Mouse (Mus musculus) monocyte, adult 2 months (primary cell): ENCODE results near the gene Mfn1.

Experiments used
- DNase-seq, 2 experiments: peaks; one replicate each; pipeline ENCODE4 v3.0.0; 2022; ENCODE audit warnings: low spot score in 2 of 2, low read depth in 1 of 2

The Mfn1 gene

DNA sequence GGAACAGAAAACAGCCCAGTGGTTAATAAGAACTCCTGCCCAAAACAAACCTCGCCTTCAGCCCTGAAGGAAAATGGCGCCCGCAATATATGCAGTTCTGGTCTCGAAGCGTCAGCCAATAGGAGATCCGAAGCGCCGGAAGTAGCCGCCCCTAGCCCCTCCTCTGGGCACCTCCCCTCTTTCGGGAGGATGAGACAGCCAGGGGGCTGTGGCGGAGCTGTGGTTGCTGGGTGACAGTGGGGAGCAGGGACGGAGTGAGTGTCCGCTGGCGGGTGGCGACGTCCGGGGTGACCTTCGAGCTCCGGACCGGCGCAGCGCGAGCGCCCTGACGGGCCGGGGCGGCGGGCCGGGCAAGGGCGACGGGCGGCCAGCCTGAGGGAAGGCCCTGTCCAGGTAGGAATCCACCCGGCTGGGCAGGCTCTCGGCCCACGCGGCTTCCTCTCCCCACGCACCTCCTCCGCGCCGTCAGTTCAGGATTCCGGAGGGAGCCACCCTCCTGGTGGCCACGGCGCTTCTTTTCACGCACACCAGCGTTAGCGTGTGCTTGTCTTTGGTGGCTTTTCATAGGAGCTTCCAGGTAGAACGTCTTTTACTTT is at the start of gene Mfn1:
Gene Mfn1, plus strand, starts transcription at position 163 of the 596 bp plus-strand sequence.
- peak; percentile 71 to 84 for DNase-seq

DNA sequence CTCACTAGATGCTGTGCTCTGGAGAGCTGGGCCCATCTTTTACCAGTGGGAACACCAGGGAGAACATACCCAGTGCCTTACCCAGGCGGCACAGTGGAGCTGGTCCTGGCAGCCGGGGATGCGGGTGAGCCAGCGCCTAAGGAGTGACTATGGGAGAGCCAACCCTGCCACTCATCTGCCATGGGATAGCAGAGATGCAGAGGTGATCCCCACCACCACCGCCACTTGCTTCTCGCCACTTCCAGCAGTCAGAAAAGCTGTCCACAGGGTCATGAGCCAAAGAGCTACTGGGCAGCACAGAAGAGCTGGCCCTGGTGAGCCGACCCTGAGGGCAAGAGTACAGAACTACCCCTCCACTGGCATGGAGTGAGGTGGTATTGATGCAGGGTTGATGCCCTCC is 49.3 kb upstream of the Mfn1 start:
- no peak for DNase-seq

- no peak for DNase-seq
Measured at GRCm38 (mm10) chr3:32483035-32483434, 46.2 kb upstream of the Mfn1 start.

DNA sequence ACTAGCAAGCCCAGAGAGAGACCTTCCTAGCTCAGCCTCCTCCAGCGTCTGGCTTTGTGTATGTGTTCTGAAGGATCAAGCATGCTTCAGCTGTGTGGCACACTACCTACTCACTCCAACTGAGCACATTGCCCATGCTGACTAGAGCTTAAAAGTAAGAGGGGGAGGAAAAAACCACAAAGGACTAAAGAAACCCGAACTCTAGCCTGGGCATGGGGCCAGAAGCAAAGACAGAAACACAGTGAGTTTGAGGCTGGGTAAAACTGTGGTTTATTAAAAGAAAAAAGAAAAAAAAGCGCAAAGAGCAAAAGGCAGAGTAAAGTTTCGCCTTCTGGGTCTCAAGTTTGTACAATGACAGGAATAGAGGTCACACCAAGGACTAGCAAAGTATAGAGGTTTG is 42.7 kb upstream of the Mfn1 start:
- no peak for DNase-seq

DNA sequence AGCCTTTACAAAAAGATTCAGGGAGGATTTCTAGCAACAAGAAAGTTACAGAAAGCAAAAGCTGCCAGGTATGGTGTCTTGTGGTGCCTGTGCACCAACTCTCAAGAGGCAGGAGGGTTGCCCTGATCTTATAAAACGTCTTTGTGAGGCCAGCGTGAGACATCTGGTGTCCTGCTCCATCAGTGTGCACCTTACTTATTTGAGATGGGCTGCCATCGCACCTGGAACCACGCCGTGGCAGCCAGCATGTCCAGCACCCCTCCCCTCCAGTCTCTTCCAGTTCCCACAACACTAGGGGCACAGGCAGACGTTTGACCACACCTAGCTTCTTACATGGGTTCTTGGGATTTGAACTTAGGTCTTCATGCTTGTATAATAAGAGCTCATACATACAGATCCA is 41.1 kb upstream of the Mfn1 start:
- DNase-seq = no peak

DNA sequence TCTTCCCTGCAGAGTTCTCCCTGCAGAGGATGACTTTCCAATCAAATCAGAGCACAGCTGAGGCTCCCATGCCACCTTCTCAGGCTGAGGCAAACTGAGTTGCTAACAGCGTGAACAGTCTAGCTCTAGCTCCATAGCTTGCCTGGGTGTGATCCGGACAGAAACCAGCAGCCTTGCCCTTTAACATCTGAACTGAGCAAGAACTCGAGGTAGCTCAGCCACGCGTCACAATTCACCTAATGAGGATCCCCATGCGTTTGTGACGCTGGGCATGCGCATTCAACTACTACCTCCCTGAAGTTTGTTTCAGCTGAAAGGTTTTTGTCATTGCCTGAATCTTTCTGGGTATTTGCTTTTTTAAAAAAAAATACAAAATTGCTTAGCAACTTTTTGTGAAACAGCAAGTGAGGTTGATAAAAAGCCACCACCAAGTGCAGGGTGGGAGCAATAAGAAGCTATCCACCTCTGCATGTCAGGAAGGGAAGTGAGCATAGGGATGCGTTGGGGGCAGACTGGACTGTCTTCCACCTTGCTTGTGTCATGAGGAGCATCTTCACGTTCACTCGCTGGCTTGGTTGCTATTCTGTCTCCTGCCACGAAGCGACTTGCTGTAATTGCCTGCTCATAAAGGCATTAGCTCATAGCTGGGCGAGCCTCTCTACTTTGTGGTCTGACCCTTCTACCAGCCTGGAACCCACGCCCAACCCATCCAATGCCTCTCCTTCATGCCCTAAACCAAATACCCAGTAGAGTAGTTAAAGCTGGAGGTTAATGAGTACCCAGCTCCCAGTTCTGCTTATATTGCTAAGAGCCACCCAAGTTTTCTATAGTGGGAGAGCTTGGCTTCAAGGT is 39.0 kb upstream of the Mfn1 start:
- DNase-seq = no peak

GRCm38 (mm10) chr3:32490928-32491315 is 38.3 kb upstream of the Mfn1 start:
- DNase-seq = no peak

GRCm38 (mm10) chr3:32492097-32493090 is 36.9 kb upstream of the Mfn1 start, which contains the start of gene Kcnmb3:
Gene Kcnmb3, minus strand, starts transcription at chr3:32492231.
- DNase-seq = no peak

- DNase-seq = no peak
Measured at GRCm38 (mm10) chr3:32494387-32495087, 34.7 kb upstream of the Mfn1 start.

DNA sequence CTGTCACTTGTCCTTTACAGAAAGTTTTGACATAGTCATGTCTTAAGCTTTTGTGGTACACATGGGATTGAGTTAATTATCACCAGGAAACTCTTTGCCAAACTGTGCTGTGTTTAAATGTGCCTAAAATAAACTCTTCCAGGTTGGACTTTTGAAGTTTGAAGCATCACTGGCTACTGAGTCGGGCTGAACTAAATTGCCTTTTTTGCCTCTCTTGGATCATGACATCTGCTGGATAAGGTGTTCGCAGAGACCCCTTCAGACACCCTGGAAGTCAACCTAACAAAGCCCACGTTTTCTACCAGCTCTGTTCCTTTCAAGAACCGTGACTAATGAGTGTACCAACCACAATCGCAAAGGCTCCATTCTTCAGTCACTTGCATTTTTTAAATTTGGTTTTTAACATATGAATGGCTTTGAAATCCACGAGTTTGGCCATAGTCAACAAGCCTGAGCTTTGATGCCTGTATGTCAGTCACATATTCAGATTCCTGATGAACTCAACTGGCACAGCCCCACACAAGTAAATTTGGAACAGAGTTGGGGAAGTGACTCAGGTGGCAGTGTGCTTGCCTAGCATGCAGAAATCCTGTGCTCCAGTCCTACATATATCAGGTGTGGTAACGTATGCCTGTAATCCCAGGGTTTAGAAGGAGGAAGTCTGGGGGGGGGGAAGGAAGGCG is 34.0 kb upstream of the Mfn1 start:
- DNase-seq = no peak

DNA sequence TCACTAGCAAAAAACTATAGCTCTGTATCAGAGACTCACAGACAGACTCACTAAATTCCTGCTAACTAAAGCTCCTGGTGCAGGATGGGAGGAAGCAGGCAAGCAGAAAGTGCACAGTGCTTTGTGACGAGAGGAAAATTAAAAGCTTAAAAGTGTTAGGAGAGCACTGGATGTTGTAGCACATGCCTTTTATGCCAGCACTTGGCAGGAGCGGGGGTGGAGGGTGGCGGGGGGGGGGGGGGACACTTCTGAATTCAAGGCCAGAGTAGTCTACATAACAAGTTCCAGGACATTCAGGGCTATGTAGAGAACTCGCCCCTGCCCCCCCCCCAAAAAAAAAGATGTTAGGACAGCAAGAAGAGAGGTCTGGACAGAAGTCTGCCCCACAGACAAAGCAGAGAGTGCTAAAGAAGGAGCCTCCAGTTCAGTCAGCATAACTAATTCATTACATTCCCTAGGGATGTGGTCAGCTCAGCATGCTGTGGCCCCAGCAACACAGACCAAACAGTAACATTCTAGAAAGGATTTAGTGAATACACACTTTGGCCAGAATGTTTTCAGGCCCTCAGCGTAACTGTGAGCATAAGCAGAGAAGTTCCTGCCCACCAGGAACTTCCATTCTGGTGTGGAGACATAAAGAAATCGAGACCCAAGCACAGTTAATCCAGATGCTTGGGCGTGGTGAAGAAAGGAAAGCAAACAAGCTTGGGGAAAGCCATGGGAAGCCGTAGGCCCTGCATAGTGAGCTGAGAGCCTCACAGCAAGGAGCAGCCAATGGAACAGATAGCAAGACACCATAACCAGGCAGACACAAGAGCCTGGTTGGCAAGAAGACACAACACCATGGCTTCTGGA is 33.2 kb upstream of the Mfn1 start:
- no peak for DNase-seq

DNA sequence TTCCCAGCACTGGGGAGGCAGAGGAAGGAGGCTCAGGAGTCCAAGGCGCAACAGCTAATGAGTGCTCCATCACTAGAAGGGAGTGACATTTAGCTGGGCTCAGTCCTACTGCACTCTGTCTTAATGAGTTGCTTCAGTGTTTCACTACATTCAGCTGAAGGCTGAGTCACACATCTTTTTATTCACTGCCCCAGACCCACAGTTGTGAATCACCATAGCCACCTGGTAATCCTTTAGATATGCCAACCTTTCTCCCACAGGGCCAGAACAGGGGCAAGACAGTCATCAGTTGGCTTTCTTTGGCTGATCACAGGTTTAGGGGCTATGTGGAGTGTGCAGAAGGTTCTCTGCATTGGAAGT is 32.6 kb upstream of the Mfn1 start:
- no peak for DNase-seq

DNA sequence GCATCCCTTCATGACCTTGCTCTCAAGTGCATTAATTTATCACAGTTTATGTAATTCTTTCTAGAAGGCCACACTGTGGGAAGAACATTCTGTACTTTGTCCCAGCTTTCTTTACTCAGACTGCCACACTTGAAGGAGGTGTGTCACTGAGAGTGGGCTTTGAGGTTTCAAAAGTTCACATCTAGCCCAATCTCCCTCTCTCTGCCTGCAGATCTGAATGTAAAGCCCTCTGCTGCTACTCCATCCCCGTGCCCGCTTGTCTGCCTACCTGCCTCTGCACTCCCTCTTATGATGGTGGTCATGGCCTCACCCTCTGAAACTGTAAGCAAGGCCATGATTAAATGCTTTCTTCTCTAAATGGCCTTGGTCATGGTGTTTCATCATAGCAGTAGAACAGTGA is 28.9 kb upstream of the Mfn1 start:
- no peak for DNase-seq

GRCm38 (mm10) chr3:32505841-32506240 is 23.4 kb upstream of the Mfn1 start:
- no peak for DNase-seq

GRCm38 (mm10) chr3:32506366-32507225 is 22.7 kb upstream of the Mfn1 start:
- DNase-seq = no peak

DNA sequence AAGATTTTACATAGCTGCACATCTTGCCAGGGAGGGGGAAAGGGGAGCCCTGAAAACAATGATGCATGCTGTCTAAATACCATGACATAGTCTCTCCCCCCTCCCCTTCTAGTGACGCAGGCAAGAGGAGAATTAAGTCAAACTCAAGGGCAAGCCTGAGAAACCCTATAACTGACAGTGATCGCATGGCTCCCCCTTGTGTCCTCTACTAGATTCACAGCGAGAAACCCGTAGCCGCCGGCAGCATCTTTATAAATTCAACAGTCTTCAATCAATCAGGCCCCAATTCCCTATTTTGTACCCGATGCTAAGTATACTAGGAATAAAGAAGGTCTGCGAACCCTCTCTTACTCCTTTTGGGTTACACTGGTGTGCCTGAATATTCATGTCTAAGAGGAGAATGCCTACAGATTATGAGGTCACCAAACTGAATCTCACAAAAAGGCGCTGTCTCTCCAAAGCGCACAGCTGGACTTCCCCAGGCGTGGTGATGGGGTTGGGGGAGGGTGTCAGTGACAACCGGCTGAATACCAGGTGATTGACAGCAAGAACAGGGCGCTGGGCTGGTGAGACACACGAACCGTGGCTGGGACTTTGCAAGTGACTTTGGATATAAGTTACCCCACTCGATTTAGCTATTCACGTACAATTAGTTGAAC is 20.5 kb upstream of the Mfn1 start:
- DNase-seq = peak; percentile 12 to 37

DNA sequence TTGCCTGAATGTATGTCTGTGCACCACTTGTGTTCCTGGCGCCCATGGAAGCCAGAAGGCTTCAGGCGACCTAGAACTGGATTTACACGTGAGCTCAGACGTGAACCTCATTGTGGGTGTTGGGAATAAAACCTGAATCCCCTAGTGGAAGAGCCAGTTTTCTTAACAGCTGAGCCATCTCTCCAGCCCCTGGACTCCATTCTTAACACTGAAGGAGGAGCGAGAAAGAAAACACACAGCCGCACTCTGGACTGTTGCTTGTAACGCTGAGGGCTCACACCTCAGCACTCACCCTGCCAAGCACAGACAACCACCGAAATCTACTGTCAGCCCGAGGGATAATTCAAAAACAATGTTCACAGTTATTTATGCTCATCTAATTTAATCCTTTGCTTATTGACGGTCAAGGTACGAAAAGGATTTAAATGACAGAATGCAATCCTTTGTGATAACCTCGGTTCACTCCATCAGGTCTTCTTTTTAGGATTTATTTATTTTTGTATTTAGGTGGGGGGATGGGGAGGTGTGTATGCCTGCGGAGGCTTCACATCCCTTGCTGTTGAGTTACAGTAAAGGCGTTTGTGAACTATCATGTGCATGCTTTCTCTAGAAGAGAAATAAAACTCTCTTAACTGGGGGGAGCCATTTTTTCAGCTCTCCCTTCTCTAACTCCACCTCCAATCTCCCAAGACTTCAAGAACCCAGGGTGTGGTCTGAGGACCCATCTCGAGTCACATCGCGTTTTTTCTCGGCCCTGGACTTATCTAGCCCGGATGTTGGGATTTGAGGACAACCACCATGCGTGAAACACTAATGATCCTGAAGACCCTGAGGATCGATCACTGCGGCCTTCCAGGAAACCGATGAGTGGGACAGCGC is 19.5 kb upstream of the Mfn1 start, which contains the start of gene Zfp639:
Gene Zfp639, plus strand, starts transcription at position 764 of the 879 bp plus-strand sequence.
- no peak for DNase-seq
